Mouse (Mus musculus): ENCODE data around the gene Raph1. TPM values are rescaled to one million over a fixed set of nuclear protein-coding genes. Genes with fewer than 3 reads are reported as not detected.

Gene Raph1
- polyA plus RNA-seq, 1 experiment from 2014 or later = 38.4 TPM

DNA sequence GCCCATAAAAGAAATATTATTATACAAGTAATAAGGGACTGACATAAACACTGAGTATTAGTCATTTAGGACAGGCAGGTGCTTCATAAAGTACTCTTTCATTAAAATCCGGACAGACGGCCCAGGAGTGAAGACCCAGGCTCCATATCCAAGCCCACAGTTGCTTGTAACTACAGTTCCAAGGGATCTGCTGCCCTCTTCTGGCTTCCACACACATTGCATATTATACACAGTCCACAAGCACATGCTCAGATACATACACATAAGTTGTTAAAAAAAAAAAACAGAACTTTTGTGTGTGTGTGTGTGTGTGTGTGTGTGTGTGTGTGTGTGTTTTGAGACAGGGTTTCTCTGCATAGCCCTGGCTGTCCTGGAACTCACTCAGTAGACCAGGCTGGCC is 32.0 kb downstream of the Raph1 start:
- no peak for ATAC-seq (ENCODE audit: low FRiP score)
- Histone ChIP-seq H3K4me2 (replicated peaks; ENCODE audit: low read depth, low read length) (no peak overlapping the region), H3K4me3 (ENCODE audit: low read depth, low read length) (no peak overlapping the region), H3K4me1 (replicated peaks; ENCODE audit: control insufficient read depth, insufficient read depth, low read length) (no peaks in the 10 kb centered on the region), H3K27me3 (ENCODE audit: control insufficient read depth, insufficient read depth, low read length) (no peaks in the 10 kb centered on the region), H3K36me3 (ENCODE audit: control insufficient read depth, insufficient read depth, low read length) (no peaks in the 10 kb centered on the region), H3K9me3 (ENCODE audit: control insufficient read depth, low read length) (no peaks in the 10 kb centered on the region), H3K9ac (ENCODE audit: low read depth, low read length) (no peak overlapping the region), H3K27ac (ENCODE audit: low read depth, low read length) (no peak overlapping the region)
- DNase-seq (ENCODE audit: low spot score) = peak; percentile 37
- 95% methylated on average over 2 of the region's 2 CpGs for WGBS

DNA sequence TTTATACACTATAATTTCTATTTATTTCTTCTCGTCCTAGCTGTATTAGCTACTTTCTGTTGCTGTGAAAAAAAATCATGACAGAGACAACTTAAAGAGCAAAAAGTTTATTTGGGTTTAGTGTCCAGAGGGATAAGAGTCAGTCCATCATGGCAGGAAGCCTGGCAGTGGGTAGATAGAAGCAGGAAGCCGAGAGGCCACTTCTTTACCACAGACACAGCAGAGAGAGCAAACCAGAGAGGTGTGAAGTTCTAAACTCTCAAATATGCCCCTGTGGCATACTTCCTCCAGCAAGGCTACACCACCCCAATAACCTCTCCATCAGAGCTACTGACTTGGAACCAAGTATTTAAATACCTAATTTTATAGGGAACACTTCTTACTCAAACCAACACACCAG is 36.3 kb downstream of the Raph1 start:
- Histone ChIP-seq H3K9me3 (ENCODE audit: control insufficient read depth, low read length) (no peaks in the 10 kb centered on the region), H3K9ac (ENCODE audit: low read depth, low read length) (no peak overlapping the region), H3K4me3 (ENCODE audit: low read depth, low read length) (no peak overlapping the region), H3K36me3 (ENCODE audit: control insufficient read depth, insufficient read depth, low read length) (no peaks in the 10 kb centered on the region), H3K4me1 (replicated peaks; ENCODE audit: control insufficient read depth, insufficient read depth, low read length) (no peaks in the 10 kb centered on the region), H3K27me3 (ENCODE audit: control insufficient read depth, insufficient read depth, low read length) (no peaks in the 10 kb centered on the region), H3K4me2 (replicated peaks; ENCODE audit: low read depth, low read length) (no peak overlapping the region), H3K27ac (ENCODE audit: low read depth, low read length) (no peak overlapping the region)
- no peak for ATAC-seq (ENCODE audit: low FRiP score)
- 91% methylated on average over 2 of the region's 2 CpGs for WGBS
- no peak for DNase-seq (ENCODE audit: low spot score)

DNA sequence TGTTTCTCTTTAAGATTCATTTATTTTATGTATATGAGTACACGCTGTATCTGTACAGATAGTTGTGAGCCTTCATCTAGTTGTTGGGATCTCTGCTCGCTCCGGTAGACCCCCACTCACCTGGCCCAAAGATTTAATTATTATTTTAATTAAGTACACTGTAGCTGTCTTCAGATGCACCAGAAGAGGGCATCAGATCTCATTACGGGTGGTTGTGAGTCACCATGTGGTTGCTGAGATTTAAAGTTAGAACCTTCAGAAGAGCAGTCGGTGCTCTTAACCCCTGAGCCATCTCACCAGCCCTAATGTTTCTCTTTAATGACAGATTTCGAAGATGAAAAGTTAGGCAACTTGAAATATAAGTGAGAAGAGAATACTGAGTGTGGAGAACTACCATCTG is 36.8 kb downstream of the Raph1 start:
- no peaks in the 10 kb centered on the region for H3K9me3 ChIP-seq (ENCODE audit: control insufficient read depth, low read length)
- H3K4me3 ChIP-seq (ENCODE audit: low read depth, low read length) = no peak overlapping the region
- no peak overlapping the region for H3K4me2 ChIP-seq (replicated peaks; ENCODE audit: low read depth, low read length)
- no peaks in the 10 kb centered on the region for H3K36me3 ChIP-seq (ENCODE audit: control insufficient read depth, insufficient read depth, low read length)
- WGBS = 94% methylated on average over 6 of the region's 6 CpGs
- H3K27ac ChIP-seq (ENCODE audit: low read depth, low read length) = no peak overlapping the region
- H3K9ac ChIP-seq (ENCODE audit: low read depth, low read length) = no peak overlapping the region
- DNase-seq (ENCODE audit: low spot score) (no peak), ATAC-seq (ENCODE audit: low FRiP score) (no peak)
- H3K4me1 ChIP-seq (replicated peaks; ENCODE audit: control insufficient read depth, insufficient read depth, low read length) = no peaks in the 10 kb centered on the region
- no peaks in the 10 kb centered on the region for H3K27me3 ChIP-seq (ENCODE audit: control insufficient read depth, insufficient read depth, low read length)

DNA sequence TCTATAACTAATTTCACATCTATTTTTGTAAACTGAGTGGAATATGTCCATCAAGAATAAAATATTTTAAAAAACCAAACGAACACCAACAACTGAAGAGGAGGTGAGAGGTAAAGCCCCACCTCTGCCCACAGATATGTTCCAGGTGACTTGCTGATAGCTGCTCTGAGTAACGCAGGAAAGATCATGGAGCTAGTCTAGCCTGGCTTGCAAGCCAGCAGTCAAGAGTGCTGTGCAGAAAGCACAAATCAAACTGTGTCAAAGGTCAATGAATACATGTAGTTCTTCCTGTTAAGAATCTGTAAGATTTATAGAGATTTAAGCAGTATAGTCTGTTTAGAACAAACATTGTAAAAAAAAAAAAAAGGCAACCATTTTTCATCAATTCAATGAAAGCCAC is 56.3 kb downstream of the Raph1 start:
- no peak for DNase-seq (ENCODE audit: low spot score)
- no peaks in the 10 kb centered on the region for H3K4me1 ChIP-seq (replicated peaks; ENCODE audit: control insufficient read depth, insufficient read depth, low read length)
- H3K27me3 ChIP-seq (ENCODE audit: control insufficient read depth, insufficient read depth, low read length) = no peaks in the 10 kb centered on the region
- no peak overlapping the region for H3K4me2 ChIP-seq (replicated peaks; ENCODE audit: low read depth, low read length)
- no peak overlapping the region for H3K4me3 ChIP-seq (ENCODE audit: low read depth, low read length)
- no peak for ATAC-seq (ENCODE audit: low FRiP score)
- H3K36me3 ChIP-seq (ENCODE audit: control insufficient read depth, insufficient read depth, low read length) = no peaks in the 10 kb centered on the region
- H3K9me3 ChIP-seq (ENCODE audit: control insufficient read depth, low read length) = no peaks in the 10 kb centered on the region
- 81% methylated on average over 2 of the region's 2 CpGs for WGBS
- H3K9ac ChIP-seq (ENCODE audit: low read depth, low read length) = no peak overlapping the region
- H3K27ac ChIP-seq (ENCODE audit: low read depth, low read length) = no peak overlapping the region

DNA sequence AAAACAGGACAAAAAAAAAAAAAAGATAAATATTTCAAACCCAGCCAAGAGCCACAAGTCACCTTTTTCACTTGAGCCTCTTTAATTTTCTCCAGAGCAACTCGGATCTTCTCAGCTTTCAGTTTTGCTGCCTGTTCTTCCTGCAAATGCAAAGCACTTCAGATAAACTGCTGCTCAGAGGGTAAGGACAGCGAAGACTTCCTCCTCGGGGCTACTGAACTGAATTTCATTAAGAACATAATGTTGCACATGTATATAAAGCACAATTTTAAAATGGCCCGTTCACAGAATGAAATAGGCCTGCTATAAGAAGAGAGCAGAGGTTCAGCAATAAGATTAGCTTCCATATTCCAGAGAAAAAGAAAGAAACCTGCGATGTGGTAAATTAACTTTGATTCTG is 63.4 kb downstream of the Raph1 start:
- ATAC-seq (ENCODE audit: low FRiP score) = no peak
- Histone ChIP-seq H3K27ac (ENCODE audit: low read depth, low read length) (no peak overlapping the region), H3K4me3 (ENCODE audit: low read depth, low read length) (no peak overlapping the region), H3K27me3 (ENCODE audit: control insufficient read depth, insufficient read depth, low read length) (no peaks in the 10 kb centered on the region), H3K36me3 (ENCODE audit: control insufficient read depth, insufficient read depth, low read length) (no peaks in the 10 kb centered on the region), H3K9me3 (ENCODE audit: control insufficient read depth, low read length) (no peaks in the 10 kb centered on the region), H3K9ac (ENCODE audit: low read depth, low read length) (no peak overlapping the region), H3K4me2 (replicated peaks; ENCODE audit: low read depth, low read length) (no peak overlapping the region), H3K4me1 (replicated peaks; ENCODE audit: control insufficient read depth, insufficient read depth, low read length) (no peaks in the 10 kb centered on the region)
- no peak for DNase-seq (ENCODE audit: low spot score)
- 94% methylated on average over 5 of the region's 5 CpGs for WGBS

DNA sequence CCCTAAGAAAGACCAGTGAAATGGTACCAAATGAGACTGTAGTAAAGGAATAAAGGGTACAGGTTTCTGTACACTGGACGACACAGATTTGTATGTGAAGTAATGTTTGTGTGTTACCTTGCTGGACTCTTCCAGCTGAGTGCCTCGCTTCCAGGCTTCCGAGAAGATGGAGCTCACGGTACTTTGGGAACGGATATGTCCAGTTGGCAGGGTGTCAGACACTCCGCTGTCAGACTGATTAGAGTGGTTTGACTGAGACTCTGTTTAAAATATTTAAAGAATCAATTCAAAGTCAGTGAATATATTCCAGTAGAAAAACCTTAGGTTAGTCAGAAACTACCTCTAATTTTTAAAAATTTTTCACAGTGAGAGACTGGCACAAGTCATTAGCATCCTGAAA is 73.5 kb downstream of the Raph1 start:
- no peaks in the 10 kb centered on the region for H3K27me3 ChIP-seq (ENCODE audit: control insufficient read depth, insufficient read depth, low read length)
- no peaks in the 10 kb centered on the region for H3K4me1 ChIP-seq (replicated peaks; ENCODE audit: control insufficient read depth, insufficient read depth, low read length)
- no peak overlapping the region for H3K4me3 ChIP-seq (ENCODE audit: low read depth, low read length)
- H3K36me3 ChIP-seq (ENCODE audit: control insufficient read depth, insufficient read depth, low read length) = 0 out of 2 replicates have a peak, but pooled peaks cover 2% of the 10 kb centered on the region
- no peak overlapping the region for H3K27ac ChIP-seq (ENCODE audit: low read depth, low read length)
- DNase-seq (ENCODE audit: low spot score) (no peak), ATAC-seq (ENCODE audit: low FRiP score) (no peak)
- H3K9ac ChIP-seq (ENCODE audit: low read depth, low read length) = no peak overlapping the region
- 95% methylated on average over 6 of the region's 6 CpGs for WGBS
- no peaks in the 10 kb centered on the region for H3K9me3 ChIP-seq (ENCODE audit: control insufficient read depth, low read length)
- no peak overlapping the region for H3K4me2 ChIP-seq (replicated peaks; ENCODE audit: low read depth, low read length)

DNA sequence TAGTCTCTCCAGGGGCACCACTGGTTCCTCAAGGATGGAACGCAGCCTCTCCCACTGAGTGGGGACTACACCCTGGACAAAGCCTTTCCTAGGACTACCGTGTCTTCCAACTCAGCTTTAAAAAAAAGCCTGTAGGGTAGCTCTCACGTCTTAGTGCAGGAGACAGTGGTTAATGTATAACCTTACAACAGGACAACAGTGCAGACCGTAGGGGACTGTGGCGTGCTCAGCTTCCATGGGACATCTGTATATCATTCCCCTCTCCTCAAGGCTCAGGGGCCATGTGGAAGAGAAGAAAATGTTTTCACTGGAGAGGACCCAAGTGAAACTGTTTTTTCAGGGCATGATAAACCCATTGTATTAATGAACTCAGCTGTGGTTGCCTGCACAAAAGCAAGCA is 74.5 kb downstream of the Raph1 start:
- ATAC-seq (ENCODE audit: low FRiP score) (no peak), DNase-seq (ENCODE audit: low spot score) (no peak)
- no peaks in the 10 kb centered on the region for H3K4me1 ChIP-seq (replicated peaks; ENCODE audit: control insufficient read depth, insufficient read depth, low read length)
- 0 out of 2 replicates have a peak, but pooled peaks cover 2% of the 10 kb centered on the region for H3K36me3 ChIP-seq (ENCODE audit: control insufficient read depth, insufficient read depth, low read length)
- H3K27ac ChIP-seq (ENCODE audit: low read depth, low read length) = no peak overlapping the region
- no peaks in the 10 kb centered on the region for H3K9me3 ChIP-seq (ENCODE audit: control insufficient read depth, low read length)
- H3K27me3 ChIP-seq (ENCODE audit: control insufficient read depth, insufficient read depth, low read length) = no peaks in the 10 kb centered on the region
- WGBS = 65% methylated on average over 5 of the region's 5 CpGs
- no peak overlapping the region for H3K9ac ChIP-seq (ENCODE audit: low read depth, low read length)
- no peak overlapping the region for H3K4me2 ChIP-seq (replicated peaks; ENCODE audit: low read depth, low read length)
- no peak overlapping the region for H3K4me3 ChIP-seq (ENCODE audit: low read depth, low read length)

DNA sequence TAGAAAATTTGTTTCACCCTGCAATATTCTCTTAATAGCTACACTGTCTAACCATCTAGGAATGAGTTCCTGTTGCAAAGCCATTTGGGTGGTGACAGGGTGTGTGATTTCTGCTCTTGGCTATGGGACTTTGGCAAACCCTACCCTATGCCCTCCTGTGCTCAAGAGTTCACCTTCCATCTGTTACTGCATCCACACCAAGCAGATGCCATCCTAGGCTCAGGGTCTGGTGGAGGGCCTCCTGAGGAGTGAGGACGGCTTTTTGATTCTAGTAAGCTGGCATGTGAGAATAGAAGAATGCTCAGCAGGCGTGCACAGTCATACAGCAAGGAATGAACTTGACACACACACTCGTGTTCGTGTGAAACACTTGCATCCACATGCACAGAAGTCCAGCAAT is 76.4 kb downstream of the Raph1 start:
- 86% methylated on average over 4 of the region's 4 CpGs for WGBS
- H3K9ac ChIP-seq (ENCODE audit: low read depth, low read length) = no peak overlapping the region
- H3K4me1 ChIP-seq (replicated peaks; ENCODE audit: control insufficient read depth, insufficient read depth, low read length) = no peaks in the 10 kb centered on the region
- no peak overlapping the region for H3K27ac ChIP-seq (ENCODE audit: low read depth, low read length)
- DNase-seq (ENCODE audit: low spot score) (no peak), ATAC-seq (ENCODE audit: low FRiP score) (no peak)
- 0 out of 2 replicates have a peak, but pooled peaks cover 2% of the 10 kb centered on the region for H3K36me3 ChIP-seq (ENCODE audit: control insufficient read depth, insufficient read depth, low read length)
- no peaks in the 10 kb centered on the region for H3K9me3 ChIP-seq (ENCODE audit: control insufficient read depth, low read length)
- no peak overlapping the region for H3K4me3 ChIP-seq (ENCODE audit: low read depth, low read length)
- H3K4me2 ChIP-seq (replicated peaks; ENCODE audit: low read depth, low read length) = no peak overlapping the region
- no peaks in the 10 kb centered on the region for H3K27me3 ChIP-seq (ENCODE audit: control insufficient read depth, insufficient read depth, low read length)

DNA sequence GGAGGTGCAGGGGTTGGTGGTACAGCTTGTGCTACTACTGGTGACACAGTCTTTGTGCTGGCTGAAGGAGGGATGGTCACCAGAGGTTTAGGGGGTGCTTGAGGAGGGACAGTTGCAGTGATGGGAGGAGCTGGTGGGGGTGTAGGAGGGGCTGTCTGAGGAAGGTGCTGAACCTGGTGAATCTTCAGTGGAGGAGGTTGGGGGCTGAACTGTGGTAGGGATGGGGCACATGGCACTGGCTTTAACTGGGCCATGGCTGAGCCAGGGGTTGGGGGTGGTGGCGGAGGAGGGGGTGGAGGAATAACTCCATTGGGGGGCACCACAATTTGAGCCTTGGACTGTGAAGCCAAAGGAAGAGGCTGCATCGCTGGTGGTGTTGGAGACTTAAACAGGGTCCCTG is 77.2 kb downstream of the Raph1 start:
- H3K4me2 ChIP-seq (replicated peaks; ENCODE audit: low read depth, low read length) = no peak overlapping the region
- 88% methylated on average over 2 of the region's 2 CpGs for WGBS
- no peaks in the 10 kb centered on the region for H3K9me3 ChIP-seq (ENCODE audit: control insufficient read depth, low read length)
- H3K9ac ChIP-seq (ENCODE audit: low read depth, low read length) = no peak overlapping the region
- 0 out of 2 replicates have a peak, but pooled peaks cover 2% of the 10 kb centered on the region for H3K36me3 ChIP-seq (ENCODE audit: control insufficient read depth, insufficient read depth, low read length)
- H3K27me3 ChIP-seq (ENCODE audit: control insufficient read depth, insufficient read depth, low read length) = no peaks in the 10 kb centered on the region
- ATAC-seq (ENCODE audit: low FRiP score) = no peak
- no peak overlapping the region for H3K4me3 ChIP-seq (ENCODE audit: low read depth, low read length)
- no peaks in the 10 kb centered on the region for H3K4me1 ChIP-seq (replicated peaks; ENCODE audit: control insufficient read depth, insufficient read depth, low read length)
- H3K27ac ChIP-seq (ENCODE audit: low read depth, low read length) = no peak overlapping the region
- no peak for DNase-seq (ENCODE audit: low spot score)
